Mouse (Mus musculus) adipose tissue, adult 10 weeks (tissue): ENCODE results near the gene Gper1. TPM values are rescaled to one million over a fixed set of nuclear protein-coding genes. Genes with fewer than 3 reads are reported as not detected.

Experiments used
- polyA plus RNA-seq: library from polyadenylated mRNA; stranded (reverse); fragments of 350-450 nt; fragmentation: Illumina TruSeq; extraction: RNeasy Lipid Tissue Mini Kit (QIAGEN cat#74804); gene quantifications from one replicate; pipeline ENCODE4 v1.2.3, GENCODE M21; 2014; ENCODE audit warnings: low read depth, low replicate concordance

The Gper1 gene
- polyA plus RNA-seq = 7.0 TPM

GRCm38 (mm10) chr5:139423026-139423865, at the start of gene Gper1:
Gene Gper1 (plus strand): TSS chr5:139423151.

GRCm38 (mm10) chr5:139377468-139378270, 45.3 kb upstream of the Gper1 start, which contains the start of gene Gpr146:
Gene Gpr146 (plus strand): TSS chr5:139377697.

GRCm38 (mm10) chr5:139404801-139405401, 18.1 kb upstream of the Gper1 start, which contains the start of gene C130050O18Rik:
Gene C130050O18Rik (plus strand): TSS chr5:139405280.

GRCm38 (mm10) chr5:139460384-139461067, 37.6 kb downstream of the Gper1 start, which contains the start of gene 3110082I17Rik:
Gene 3110082I17Rik (minus strand): TSS chr5:139460527.

Other genes starting within 250 kb of the Gper1 start
- gene Sun1, start 222.5 kb upstream of the Gper1 start, polyA plus RNA-seq = 40.8 TPM
- 57.6 TPM for gene Get4, start 170.8 kb upstream of the Gper1 start, polyA plus RNA-seq
- gene Adap1, start 97.5 kb upstream of the Gper1 start, polyA plus RNA-seq = 5.2 TPM
- gene Cox19, start 71.7 kb upstream of the Gper1 start, polyA plus RNA-seq = 45.5 TPM
- gene Cyp2w1, start 70.5 kb upstream of the Gper1 start, polyA plus RNA-seq = not detected
- gene Gpr146, start 45.5 kb upstream of the Gper1 start, polyA plus RNA-seq = 14.4 TPM
- 0.82 TPM for gene C130050O18Rik, start 17.9 kb upstream of the Gper1 start, polyA plus RNA-seq
- 11.1 TPM for gene 3110082I17Rik, start 37.4 kb downstream of the Gper1 start, polyA plus RNA-seq
- 16.9 TPM for gene Zfand2a, start 61.4 kb downstream of the Gper1 start, polyA plus RNA-seq
- gene Uncx, start 120.3 kb downstream of the Gper1 start, polyA plus RNA-seq = not detected